Mouse (Mus musculus) kidney, adult 9 months (tissue): ENCODE results near the gene Dynlt1b.
"Not testable (repeated sequence)": the region's sequence is repeated elsewhere in the genome, so short reads cannot be mapped to it uniquely, and the experiment has no call there.

ENCODE experiments used
- DNase-seq: peaks from one replicate; pipeline ENCODE4 v3.0.0; 2022

The Dynlt1b gene

GRCm38 (mm10) chr17:6429945-6430344, at the start of gene Dynlt1b:
Dynlt1b (plus strand) TSS chr17:6430112.
- DNase-seq, result peak; percentile 100

- DNase-seq, result not testable (repeated sequence)
These were observed 49.6 kb upstream of the Dynlt1b start for GRCm38 (mm10) chr17:6380182-6380841.

- not testable (repeated sequence) for DNase-seq
These were observed 48.7 kb upstream of the Dynlt1b start for GRCm38 (mm10) chr17:6381071-6381682.

- not testable (repeated sequence) for DNase-seq
These were observed 43.0 kb upstream of the Dynlt1b start for GRCm38 (mm10) chr17:6386927-6387326.

DNA sequence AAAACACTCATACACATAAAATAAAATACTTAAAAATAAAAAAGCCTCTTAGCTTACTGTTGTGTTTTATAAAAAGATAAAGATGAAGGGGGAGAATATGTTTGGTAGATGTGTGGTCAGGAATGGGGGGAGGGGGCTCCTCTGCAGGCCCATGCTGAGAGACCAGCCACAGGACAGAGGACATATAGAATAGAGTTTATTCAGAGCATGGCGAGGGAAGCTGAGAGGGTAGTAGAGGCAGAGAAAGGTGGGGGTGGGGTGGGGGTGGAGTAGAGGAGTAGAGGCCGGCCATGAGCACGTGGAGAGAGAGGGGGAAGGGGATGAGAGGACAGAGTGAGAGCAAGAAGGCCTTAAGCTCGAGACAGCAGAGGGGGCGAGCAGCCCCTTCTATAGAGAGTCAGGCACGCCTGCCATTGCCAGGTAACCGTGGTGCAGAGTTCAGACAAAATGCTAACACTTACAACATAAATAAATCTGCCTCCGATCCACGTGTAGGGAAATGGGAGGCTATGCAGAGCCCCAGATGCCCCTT, 42.5 kb upstream of the Dynlt1b start:
- not testable (repeated sequence) for DNase-seq

GRCm38 (mm10) chr17:6389463-6389862, 40.4 kb upstream of the Dynlt1b start:
- not testable (repeated sequence) for DNase-seq

GRCm38 (mm10) chr17:6390731-6391130, 39.2 kb upstream of the Dynlt1b start:
- not testable (repeated sequence) for DNase-seq

GRCm38 (mm10) chr17:6391736-6392135, 38.2 kb upstream of the Dynlt1b start:
- DNase-seq, result not testable (repeated sequence)

DNA sequence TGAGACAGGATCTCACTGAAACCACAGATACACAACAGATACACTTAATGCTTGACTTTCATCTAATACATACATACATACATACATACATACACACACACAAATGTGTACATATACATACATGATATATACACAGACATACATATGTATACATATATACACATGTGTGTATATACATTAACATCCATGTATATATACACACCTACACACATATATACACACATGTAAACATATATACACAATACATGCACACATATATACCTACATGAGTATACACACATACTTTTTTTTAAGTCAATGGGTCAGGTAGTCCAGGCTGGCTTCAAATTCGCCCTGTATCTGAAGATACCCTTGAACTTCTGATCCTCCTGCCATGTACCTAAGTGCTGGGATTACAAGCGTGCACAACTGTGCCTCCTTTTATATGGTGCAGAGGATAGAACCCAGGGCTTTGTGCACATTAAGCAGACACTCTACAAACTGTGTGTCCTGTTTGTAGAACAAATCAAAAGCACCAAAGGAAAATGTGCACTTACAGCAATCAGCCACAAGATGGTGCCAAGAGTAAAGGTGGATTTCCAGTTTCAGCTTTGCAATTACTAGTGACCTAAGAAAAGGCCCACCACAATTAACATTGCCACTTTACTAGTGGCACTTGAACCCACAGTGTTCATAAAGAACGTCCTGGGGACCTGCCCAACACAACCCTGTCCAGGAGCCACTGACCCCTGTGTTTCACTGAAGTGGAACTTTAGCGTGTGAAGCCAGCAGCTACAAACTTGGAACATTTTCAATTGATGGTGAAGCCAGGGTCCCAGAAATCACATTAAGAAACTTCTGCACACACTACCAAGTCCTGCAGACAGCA, 37.2 kb upstream of the Dynlt1b start:
- DNase-seq, result not testable (repeated sequence)

DNA sequence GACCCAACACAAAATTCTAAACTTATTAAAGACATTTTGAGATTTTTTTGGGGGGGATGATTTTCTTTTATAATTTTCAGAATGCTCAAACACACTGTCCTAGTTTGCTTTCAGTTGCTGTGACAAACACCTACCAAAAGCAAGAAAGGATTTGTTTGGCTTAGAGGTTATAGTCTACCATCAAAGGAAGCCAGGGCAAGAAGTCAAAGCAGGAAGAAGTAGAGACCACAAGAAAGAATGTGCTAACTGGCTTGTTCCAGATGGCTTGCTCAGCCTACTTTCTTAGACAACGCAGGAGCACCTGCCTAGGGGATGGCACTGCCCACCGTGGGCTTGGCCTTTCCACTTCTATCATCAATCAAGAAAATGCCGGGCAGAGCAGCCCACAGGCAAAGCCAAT, 31.8 kb upstream of the Dynlt1b start:
- not testable (repeated sequence) for DNase-seq

DNA sequence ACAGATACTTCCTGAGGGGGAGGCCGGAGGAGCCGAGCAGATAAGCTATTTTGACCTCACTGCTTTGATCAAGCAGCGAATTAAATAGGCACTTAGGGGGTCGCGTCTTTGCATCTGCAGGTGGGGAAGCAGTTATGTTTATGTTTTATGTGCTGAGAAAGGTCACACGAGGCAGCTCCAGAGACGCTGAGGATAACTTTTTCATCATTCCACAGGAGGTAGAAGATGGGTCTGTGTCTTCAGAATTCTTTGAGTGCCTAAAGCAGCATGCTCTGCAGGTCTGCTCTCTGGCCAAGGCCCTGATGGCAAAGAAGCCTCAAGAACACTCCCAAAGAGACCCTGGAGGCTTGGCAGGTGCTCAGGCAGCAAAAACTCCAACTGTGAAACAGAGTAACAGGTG, 31.1 kb upstream of the Dynlt1b start:
- DNase-seq, result not testable (repeated sequence)

DNA sequence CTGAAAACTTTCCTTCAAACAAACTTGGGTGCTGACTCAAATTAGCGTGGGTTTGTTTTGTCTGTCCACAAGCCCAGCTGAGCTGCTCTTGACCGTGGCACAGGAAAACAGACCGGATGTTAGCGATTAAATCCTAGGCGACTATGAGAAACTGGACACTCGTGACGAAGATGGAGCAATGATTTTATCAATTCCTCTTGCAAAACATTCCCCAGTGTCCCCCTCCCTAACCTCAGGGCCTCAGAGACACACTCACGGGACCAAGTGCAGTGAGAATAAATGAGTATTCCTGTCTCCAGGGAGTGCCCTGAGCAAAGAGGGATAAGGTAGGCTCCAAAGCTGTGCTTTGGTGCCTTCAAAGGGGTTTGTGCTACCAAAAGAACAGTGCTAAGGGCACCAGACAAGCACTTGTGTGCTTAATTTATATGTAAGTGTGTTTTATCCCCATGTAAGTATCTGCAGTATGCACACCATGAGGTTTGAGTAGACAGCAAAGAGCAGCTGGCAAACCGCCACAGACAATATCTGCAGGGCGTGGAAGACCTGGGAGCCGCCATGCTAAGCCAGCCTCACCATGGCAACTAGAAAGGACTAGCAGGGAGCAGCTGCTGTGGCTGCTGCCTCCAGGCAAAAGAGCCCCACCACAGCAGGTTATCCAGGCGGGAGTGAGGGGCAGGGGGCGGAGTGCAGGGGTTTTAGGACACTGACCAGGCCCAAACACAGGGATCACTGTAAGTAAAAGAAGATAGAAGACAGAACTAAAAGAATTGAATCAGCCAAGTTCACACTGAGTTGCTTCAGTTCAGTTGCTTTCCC, 30.4 kb upstream of the Dynlt1b start:
- DNase-seq, result not testable (repeated sequence)

DNA sequence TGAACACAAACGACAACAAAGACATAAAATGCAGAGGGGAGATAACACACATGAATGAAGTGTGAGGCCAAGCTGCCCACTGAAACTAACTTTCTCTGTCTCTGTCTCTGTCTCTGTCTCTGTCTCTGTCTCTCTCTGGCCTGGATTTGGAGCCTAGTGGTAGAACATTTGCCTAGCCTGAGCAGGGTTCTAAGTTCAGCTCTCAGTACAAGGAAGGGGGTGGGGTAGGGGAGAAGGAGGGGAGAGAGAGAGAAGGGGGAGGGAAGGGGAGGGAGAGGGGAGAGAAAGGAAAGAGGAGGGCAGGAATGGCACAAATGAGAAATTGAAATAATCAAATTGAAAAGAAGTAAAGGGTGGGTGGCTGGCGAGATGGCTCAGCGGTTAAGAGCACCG, 29.8 kb upstream of the Dynlt1b start:
- not testable (repeated sequence) for DNase-seq

GRCm38 (mm10) chr17:6404493-6404892, 25.4 kb upstream of the Dynlt1b start:
- DNase-seq, result not testable (repeated sequence)

DNA sequence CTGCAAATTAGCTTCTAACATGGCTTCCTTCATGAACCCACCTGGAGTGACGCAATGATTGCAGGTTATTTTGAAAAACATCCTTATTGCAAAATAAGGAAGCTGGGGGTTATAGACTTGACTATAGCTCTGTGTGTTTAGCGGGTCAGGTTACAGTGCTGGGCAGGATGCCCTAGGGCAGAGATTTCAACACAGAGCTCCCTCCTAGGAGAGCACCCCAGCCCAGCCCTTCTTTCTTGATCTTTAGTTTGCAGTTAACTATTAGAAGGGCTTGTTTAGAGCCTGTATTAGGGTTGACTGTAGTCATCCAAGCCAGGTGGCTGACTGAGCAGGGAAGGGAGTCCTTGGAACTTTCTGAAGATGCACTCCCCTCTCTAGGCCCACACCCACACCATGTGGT, 22.9 kb upstream of the Dynlt1b start:
- DNase-seq, result peak; percentile 22

DNA sequence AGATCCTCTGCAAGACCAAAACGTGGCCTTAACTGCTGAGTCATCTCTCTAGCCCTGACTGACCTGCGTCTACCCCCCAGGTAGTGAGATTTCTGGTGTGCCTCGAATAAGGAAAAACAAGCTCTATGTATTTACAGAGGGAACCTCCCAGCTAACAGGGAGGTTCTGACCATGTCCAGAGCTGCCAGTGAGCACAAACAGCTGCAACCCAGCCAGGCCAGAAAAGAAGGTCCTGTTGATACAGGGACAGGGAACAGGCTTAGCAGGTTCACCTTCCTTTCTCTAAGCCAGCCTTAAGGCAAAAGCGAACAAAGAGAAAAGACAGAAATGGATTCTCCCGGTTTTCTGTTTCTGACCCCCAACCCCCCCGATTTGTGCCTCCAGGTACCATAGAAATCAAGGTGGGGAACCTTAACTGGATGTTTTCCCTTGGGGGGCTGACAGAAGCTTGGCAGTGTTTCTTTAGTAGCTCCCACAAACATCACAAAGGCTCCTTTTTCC, 19.1 kb upstream of the Dynlt1b start:
- DNase-seq, result not testable (repeated sequence)

- DNase-seq, result not testable (repeated sequence)
These were observed 12.8 kb upstream of the Dynlt1b start for GRCm38 (mm10) chr17:6417118-6417517.

GRCm38 (mm10) chr17:6420557-6420956, 9.4 kb upstream of the Dynlt1b start:
- not testable (repeated sequence) for DNase-seq

DNA sequence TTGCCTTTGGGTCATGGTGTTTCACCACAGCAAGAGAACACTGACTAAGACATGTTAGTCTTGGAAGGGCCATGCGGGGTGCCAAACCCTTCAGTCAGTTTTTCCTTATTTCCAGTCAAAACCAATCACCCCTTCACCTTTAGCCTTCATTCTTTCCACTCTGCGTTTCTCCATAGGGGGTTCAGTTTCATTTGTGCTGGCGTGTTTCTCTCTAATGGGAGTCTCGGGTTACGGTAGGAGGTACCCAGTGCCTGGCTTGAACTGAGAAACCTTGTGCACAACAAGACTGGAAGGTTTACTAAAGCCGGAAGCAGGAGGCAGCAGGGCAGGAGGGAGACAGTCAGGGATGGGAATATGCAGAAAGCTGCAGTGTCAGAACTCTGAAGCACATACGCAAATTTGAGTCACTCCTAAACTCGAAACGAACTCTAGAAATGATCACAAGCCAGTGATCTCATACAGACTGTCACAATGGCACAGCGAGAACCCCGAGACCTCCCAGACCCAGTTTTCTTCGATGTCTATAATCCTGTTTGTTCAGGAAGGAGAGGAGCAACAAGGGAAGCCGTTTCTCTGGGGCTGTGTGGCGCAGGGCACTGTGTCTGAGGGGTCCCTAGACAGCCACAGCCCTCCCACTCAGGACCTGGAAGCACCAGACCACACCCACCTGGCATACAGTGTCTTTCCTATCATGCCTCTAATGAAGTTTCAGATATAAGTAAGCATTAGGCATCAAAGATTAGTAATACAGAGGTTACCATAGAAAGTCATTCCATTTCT, 8.2 kb upstream of the Dynlt1b start:
- not testable (repeated sequence) for DNase-seq

GRCm38 (mm10) chr17:6422370-6422769, 7.5 kb upstream of the Dynlt1b start:
- not testable (repeated sequence) for DNase-seq

DNA sequence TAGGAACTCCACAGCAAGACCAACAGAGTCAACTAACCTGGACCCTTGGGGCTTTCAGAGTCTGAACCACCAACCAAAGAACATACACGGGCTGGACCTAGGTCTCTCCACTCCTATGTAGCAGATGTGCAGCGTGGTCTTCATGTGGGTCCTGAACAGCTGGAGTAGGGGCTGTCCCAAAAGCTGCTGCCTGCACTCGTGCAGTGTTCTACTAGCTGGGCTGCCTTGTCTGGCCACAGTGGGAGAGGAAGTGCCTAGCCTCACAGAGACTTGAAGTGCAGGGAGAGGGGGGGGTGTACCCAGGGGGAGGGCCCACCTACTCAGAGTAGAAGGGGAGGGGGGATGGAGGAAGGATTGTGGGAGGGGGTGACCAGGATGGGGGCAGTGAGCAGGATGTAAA, 7.1 kb upstream of the Dynlt1b start:
- not testable (repeated sequence) for DNase-seq
